Mouse (Mus musculus): ENCODE measurements around the gene Bcl9l.
A peak's percentile ranks its signal among the peaks of the same experiment; 100 is the strongest.

Bcl9l gene

GRCm38 (mm10) chr9:44483510-44484044 is 952 bp downstream of the Bcl9l start:
- DNase-seq (ENCODE audit: low spot score in 2 of 2): peak; percentile 76 to 77

- no peak for DNase-seq (ENCODE audit: low spot score in 2 of 2)
Measured at GRCm38 (mm10) chr9:44484311-44485104, 1.9 kb downstream of the Bcl9l start.

GRCm38 (mm10) chr9:44485105-44485515 is 2.5 kb downstream of the Bcl9l start:
- DNase-seq (ENCODE audit: low spot score in 2 of 2): no peak

GRCm38 (mm10) chr9:44485516-44486161 is 3.0 kb downstream of the Bcl9l start:
- no peak for DNase-seq (ENCODE audit: low spot score in 2 of 2)

GRCm38 (mm10) chr9:44486335-44486734 is 3.7 kb downstream of the Bcl9l start:
- DNase-seq (ENCODE audit: low spot score in 2 of 2): peak; percentile 41 to 58

GRCm38 (mm10) chr9:44486741-44487421 is 4.3 kb downstream of the Bcl9l start:
- peak; percentile 61 to 72 for DNase-seq (ENCODE audit: low spot score in 2 of 2)

GRCm38 (mm10) chr9:44487441-44487840 is 4.8 kb downstream of the Bcl9l start:
- DNase-seq (ENCODE audit: low spot score in 2 of 2): peak; percentile 91

- DNase-seq (ENCODE audit: low spot score in 2 of 2): no peak
Measured at GRCm38 (mm10) chr9:44488416-44488815, 5.8 kb downstream of the Bcl9l start.

GRCm38 (mm10) chr9:44488855-44489381 is 6.3 kb downstream of the Bcl9l start:
- DNase-seq (ENCODE audit: low spot score in 2 of 2): peak; percentile 82 to 83

GRCm38 (mm10) chr9:44489651-44490085 is 7.0 kb downstream of the Bcl9l start:
- no peak for DNase-seq (ENCODE audit: low spot score in 2 of 2)

- DNase-seq (ENCODE audit: low spot score in 2 of 2): peak in 1 of 2 experiments; percentile 29
Measured at GRCm38 (mm10) chr9:44490086-44490967, 7.7 kb downstream of the Bcl9l start.

- DNase-seq (ENCODE audit: low spot score in 2 of 2): no peak
Measured at GRCm38 (mm10) chr9:44491351-44491750, 8.7 kb downstream of the Bcl9l start.

GRCm38 (mm10) chr9:44492631-44493461 is 10.2 kb downstream of the Bcl9l start:
- peak in 1 of 2 experiments; percentile 58 for DNase-seq (ENCODE audit: low spot score in 2 of 2)

GRCm38 (mm10) chr9:44494261-44494862 is 11.7 kb downstream of the Bcl9l start:
- no peak for DNase-seq (ENCODE audit: low spot score in 2 of 2)

GRCm38 (mm10) chr9:44494863-44495809 is 12.5 kb downstream of the Bcl9l start:
- DNase-seq (ENCODE audit: low spot score in 2 of 2): no peak

GRCm38 (mm10) chr9:44495810-44496344 is 13.3 kb downstream of the Bcl9l start:
- DNase-seq (ENCODE audit: low spot score in 2 of 2): no peak

GRCm38 (mm10) chr9:44496803-44497461 is 14.3 kb downstream of the Bcl9l start:
- no peak for DNase-seq (ENCODE audit: low spot score in 2 of 2)
